Mouse (Mus musculus) neutrophil, adult 83 days (primary cell): Measurements from ENCODE around the gene Rnf141. TPM values are rescaled to one million over a fixed set of nuclear protein-coding genes. Genes with fewer than 3 reads are reported as not detected.

Source experiments
- total RNA-seq, 2 experiments: library from RNA; stranded (reverse); gene quantifications; one replicate each; pipeline ENCODE4 v1.2.4; 2023

Gene Rnf141
- 10 to 100 TPM; 71.5 to 80.1 TPM for total RNA-seq

GRCm38 (mm10) chr7:110843916-110844874 is at the start of gene Rnf141:
Rnf141 (minus strand) TSS chr7:110844457.

GRCm38 (mm10) chr7:110862751-110863289 is 18.6 kb upstream of the Rnf141 start, which contains the start of gene Lyve1:
Lyve1 (minus strand) TSS chr7:110863239.

GRCm38 (mm10) chr7:110768001-110768400 is 76.3 kb downstream of the Rnf141 start, which contains the start of gene Ampd3:
Ampd3 (plus strand) TSS chr7:110768206.

Other genes with a start within 250 kb of the Rnf141 start
- 1 to 10 TPM; 2.2 to 2.3 TPM for gene Sbf2, start 229.5 kb downstream of the Rnf141 start, total RNA-seq
- under 1 TPM in 1 of 2 experiments, not detected in 1; 0.29 TPM for gene Adm, start 216.8 kb downstream of the Rnf141 start, total RNA-seq
- gene Ampd3, start 76.3 kb downstream of the Rnf141 start, total RNA-seq: 100 to 1,000 TPM; 125 to 137 TPM
- gene Lyve1, start 18.8 kb upstream of the Rnf141 start, total RNA-seq: 1 to 10 TPM; 3.9 to 4.3 TPM
- gene Mrvi1, start 138.0 kb upstream of the Rnf141 start, total RNA-seq: 1 to 10 TPM in 1 of 2 experiments, under 1 TPM in 1; 0.97 to 2.2 TPM
- 10 to 100 TPM; 36.2 to 37.9 TPM for gene Ctr9, start 184.5 kb upstream of the Rnf141 start, total RNA-seq
- gene Eif4g2, start 238.6 kb upstream of the Rnf141 start, total RNA-seq: 100 to 1,000 TPM; 848 to 878 TPM